19 mouse cellular contexts compared by ENCODE assay signal in genomic region chr2:155701399-155701919, GRCm38 (mm10).
DNase-seq lines count a peak whose midpoint lies in the region; ATAC-seq lines count a peak whose summit lies in the region.
"Had no signal": no experiment of that assay in that cellular context is flagged by ENCODE, and none has a peak within 500 bp of the region (broad histone marks: within the 10 kb centered on the region; RNA-seq: fewer than 3 reads in every experiment).

No protein-coding gene starts in this region.

- ATAC-seq in frontal cortex, adult (ENCODE audit: low TSS enrichment) = peak; percentile 59; the same call in 1 of the 2 replicates
- ATAC-seq: activated CD4-positive, CD25-positive, alpha-beta regulatory T cell, adult 4 months; forebrain, embryonic 13.5 days; forebrain, embryonic 16.5 days; hindbrain, embryonic 16.5 days had no signal

- DNase-seq in frontal cortex, postnatal 10 days (ENCODE audit: low spot score in 2 of 2) = no peak
- DNase-seq in lung, postnatal 10 days = peak; percentile 12
- DNase-seq in lung, postnatal 4 days = no peak
- peak; percentile 31 for DNase-seq in right cerebral cortex, adult 18-20 months
- DNase-seq in right cerebral cortex, postnatal 36 days (ENCODE audit: low spot score in 2 of 2) = no peak
- DNase-seq: adrenal gland, adult 8-10 months; adrenal gland, postnatal 25 days; cerebellum, adult 18-20 months; cerebellum, adult 9-10 months; cerebellum, postnatal 14 days; gastrocnemius, postnatal 25 days; heart, adult 18-20 months; heart, postnatal 10 days; heart, postnatal 36 days had no signal

Comparison
In these comparisons a context has a peak if more than half of its experiments do, and no peak if none do; other contexts are left out.
1. DNase-seq: peak in lung, postnatal 10 days (single experiment) and right cerebral cortex, adult 18-20 months (single experiment); none in frontal cortex, postnatal 10 days (0 of 2), lung, postnatal 4 days (0 of 2) and right cerebral cortex, postnatal 36 days (0 of 2).